Mouse (Mus musculus) heart, postnatal 0 days (tissue): ENCODE measurements around the gene Olfr49. TPM values are rescaled to one million over a fixed set of nuclear protein-coding genes. Genes with fewer than 3 reads are reported as not detected.

ENCODE experiments used
- ATAC-seq: fragments of 200-750 bp; cut with Nextera tagmentation; 2 replicates; pipeline ENCODE4 v1.8.0; 2017; ENCODE audit warnings: low read depth, moderate number of reproducible peaks, moderate library complexity; ENCODE audit not compliant: insufficient read depth
- DNase-seq: peaks from one replicate; pipeline ENCODE4 v3.0.0-alpha.2; 2016; ENCODE audit warnings: low spot score
- H3K27ac ChIP-seq: fragments of 300-500 bp; sonication (generic); 2 replicates; pipeline ENCODE4 v1.5.1; 2014; ENCODE audit warnings: low read depth, mild to moderate bottlenecking
- H3K27me3 ChIP-seq: fragments of 300-500 bp; sonication (generic); 2 replicates; pipeline ENCODE4 v1.6.1; 2014; ENCODE audit warnings: low read length, mixed read lengths; ENCODE audit not compliant: control insufficient read depth, insufficient read depth
- H3K36me3 ChIP-seq: fragments of 300-500 bp; sonication (generic); replicated peaks from 2 replicates; pipeline ENCODE4 v1.6.1; 2014; ENCODE audit warnings: low read length, mixed read lengths; ENCODE audit not compliant: control insufficient read depth, insufficient read depth
- H3K4me1 ChIP-seq: fragments of 300-500 bp; sonication (generic); 2 replicates; pipeline ENCODE4 v1.6.1; 2014; ENCODE audit warnings: antibody characterized with exemption; ENCODE audit not compliant: control insufficient read depth, insufficient read depth
- H3K4me2 ChIP-seq: fragments of 300-500 bp; sonication (generic); 2 replicates; pipeline ENCODE4 v1.6.1; 2014; ENCODE audit warnings: low read depth, mild to moderate bottlenecking, low read length, moderate library complexity
- H3K4me3 ChIP-seq: fragments of 300-500 bp; sonication (generic); 2 replicates; pipeline ENCODE4 v1.5.1; 2014; ENCODE audit warnings: low read depth, low read length
- H3K9ac ChIP-seq: fragments of 300-500 bp; sonication (generic); replicated peaks from 2 replicates; pipeline ENCODE4 v1.6.1; 2014; ENCODE audit warnings: low read depth, low read length, mixed read lengths
- H3K9me3 ChIP-seq: fragments of 300-500 bp; sonication (generic); replicated peaks from 2 replicates; pipeline ENCODE4 v1.6.1; 2016; ENCODE audit warnings: low read length; ENCODE audit not compliant: control insufficient read depth
- CTCF ChIP-seq: IDR thresholded peaks from 2 replicates; pipeline ENCODE4 v1.5.1; 2016; ENCODE audit warnings: antibody characterized with exemption, control low read depth, low read depth
- EP300 ChIP-seq: IDR thresholded peaks from 2 replicates; pipeline ENCODE4 v1.6.1; 2016; ENCODE audit warnings: antibody characterized with exemption, low read depth
- WGBS: fragments of 180-500 bp; shearing (Covaris S2); extraction: QIAGEN DNeasy Blood & Tissue Kit; methylation state at CpG from one replicate; pipeline ENCODE4 v1.1.7; 2014; 5-methylcytosine and 5-hydroxymethylcytosine counted together
- polyA plus RNA-seq: library from polyadenylated mRNA; unstranded; fragments of >200 nt; fragmentation: Nextera tagmentation; extraction: Ambion mirVana; gene quantifications from 2 replicates; pipeline ENCODE4 v1.2.1, GENCODE M21; 2015
- total RNA-seq: library from RNA; depleted of rRNA; stranded (reverse); fragments of >200 nt; gene quantifications from 2 replicates; pipeline ENCODE4 v1.2.3, GENCODE M21; 2014; ENCODE audit warnings: low replicate concordance

The Olfr49 gene
- total and polyA plus RNA-seq, 2 experiments from 2014 or later = not detected

DNA sequence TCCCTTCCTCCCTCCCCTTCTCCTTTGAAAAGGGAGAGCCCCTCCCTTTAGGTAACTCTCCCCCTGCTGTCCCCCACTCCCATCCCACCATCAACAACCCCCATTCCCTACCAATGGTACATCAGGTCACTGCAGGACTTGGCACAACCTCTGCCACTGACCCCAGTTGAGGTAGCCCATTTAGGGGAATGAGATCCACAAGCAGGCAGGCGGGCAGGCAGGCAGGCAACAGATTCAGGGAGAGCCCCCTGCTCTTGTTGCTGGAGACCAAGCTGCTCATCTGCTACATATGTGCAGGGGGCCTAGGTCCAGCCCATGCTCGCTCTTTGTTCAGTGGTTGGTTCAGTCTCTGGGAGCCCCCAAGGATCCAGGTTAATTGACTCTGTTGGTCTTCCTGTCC is 8.3 kb downstream of the Olfr49 start:
- Histone ChIP-seq H3K27ac (no peak overlapping the region), H3K36me3 (no peaks in the 10 kb centered on the region), H3K4me3 (no peak overlapping the region), H3K9ac (no peak overlapping the region), H3K9me3 (no peaks in the 10 kb centered on the region), H3K4me1 (no peaks in the 10 kb centered on the region), H3K4me2 (no peak overlapping the region), H3K27me3 (no peaks in the 10 kb centered on the region)
- no peak for ATAC-seq
- TF ChIP-seq CTCF (no peak), EP300 (no peak)
- WGBS = 83% methylated on average over 2 of the region's 2 CpGs
- no peak for DNase-seq

DNA sequence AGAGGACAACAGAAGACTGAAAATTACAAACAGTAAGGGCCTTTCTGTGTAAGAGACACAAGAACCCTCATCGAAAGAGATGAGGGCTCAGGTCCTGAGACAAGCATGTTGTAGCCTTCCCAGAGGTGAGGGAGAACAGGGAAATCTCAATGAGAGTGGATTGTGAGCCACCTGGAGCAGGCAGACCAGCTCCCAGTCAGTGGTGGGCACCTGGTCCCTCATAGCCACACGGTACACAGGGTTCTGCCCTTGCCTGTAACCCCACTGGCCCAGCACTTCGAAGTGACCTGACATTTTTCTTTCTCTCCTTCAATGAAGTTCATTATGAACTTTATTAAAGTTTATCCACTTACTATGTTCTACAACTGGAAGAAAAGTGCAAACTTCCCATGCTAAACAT is 12.0 kb downstream of the Olfr49 start:
- Histone ChIP-seq H3K27ac (no peak overlapping the region), H3K4me1 (no peaks in the 10 kb centered on the region), H3K4me3 (no peak overlapping the region), H3K4me2 (no peak overlapping the region), H3K27me3 (no peaks in the 10 kb centered on the region), H3K36me3 (peaks cover 20% of the 10 kb centered on the region), H3K9me3 (no peaks in the 10 kb centered on the region), H3K9ac (no peak overlapping the region)
- DNase-seq = no peak
- no peak for ATAC-seq
- WGBS = 85% methylated on average over 3 of the region's 3 CpGs
- TF ChIP-seq CTCF = no peak
- no peak for TF ChIP-seq EP300

DNA sequence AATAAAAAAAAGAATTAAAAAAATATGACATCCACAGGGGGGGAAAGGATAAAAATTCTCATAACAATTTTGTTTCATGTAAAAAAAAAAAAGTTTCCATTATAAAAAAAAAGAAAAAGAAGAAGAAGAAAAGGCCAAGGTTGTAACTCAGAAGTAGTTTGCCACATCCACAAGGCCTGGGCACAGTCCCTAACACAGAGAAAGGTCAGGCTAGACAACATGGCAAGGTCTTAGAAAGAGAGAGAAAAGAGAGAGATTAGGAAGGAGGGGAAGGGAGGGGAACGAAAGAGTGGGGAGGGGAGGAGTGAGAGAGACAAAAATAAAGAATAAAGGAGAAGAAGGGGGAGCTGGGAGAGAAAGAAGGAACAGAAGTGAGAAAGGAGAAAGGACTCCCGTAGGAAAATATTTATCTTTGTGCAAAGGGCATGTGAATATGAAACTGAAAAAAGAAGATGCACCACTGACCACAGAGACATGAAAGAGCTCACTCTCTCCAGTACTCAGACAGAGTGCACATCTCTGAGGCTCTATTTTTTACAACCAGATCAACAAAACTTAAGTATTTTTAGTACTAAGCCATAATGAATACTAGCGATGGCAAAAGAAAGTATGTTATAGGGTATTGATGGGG is 12.6 kb downstream of the Olfr49 start:
- H3K4me2 ChIP-seq = no peak overlapping the region
- TF ChIP-seq EP300 (no peak), CTCF (no peak)
- no peak overlapping the region for H3K9ac ChIP-seq
- H3K4me3 ChIP-seq = no peak overlapping the region
- ATAC-seq (no peak), DNase-seq (no peak)
- no peaks in the 10 kb centered on the region for H3K27me3 ChIP-seq
- no peak overlapping the region for H3K27ac ChIP-seq
- H3K9me3 ChIP-seq = no peaks in the 10 kb centered on the region
- WGBS = 87% methylated on average over 3 of the region's 3 CpGs
- H3K4me1 ChIP-seq = no peaks in the 10 kb centered on the region
- H3K36me3 ChIP-seq = peaks cover 26% of the 10 kb centered on the region

DNA sequence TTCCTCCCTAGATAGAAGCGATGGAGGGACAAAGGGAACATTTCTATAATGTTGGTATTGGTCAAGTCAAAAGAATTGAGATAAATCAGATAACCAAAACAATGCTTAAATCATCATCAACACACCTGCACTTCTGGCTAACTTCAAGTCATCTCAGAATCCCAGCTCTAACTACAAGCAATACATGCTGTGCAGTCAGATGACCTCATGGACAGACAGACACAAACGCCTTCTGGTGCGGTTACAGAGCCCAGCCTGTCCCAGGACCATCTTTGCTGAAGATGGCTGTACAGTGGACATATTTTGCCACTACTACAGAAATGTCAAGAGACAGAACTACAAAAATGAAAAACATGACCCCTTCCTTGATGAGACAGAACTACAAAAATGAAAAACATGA is 14.3 kb downstream of the Olfr49 start:
- Histone ChIP-seq H3K27ac (no peak overlapping the region), H3K36me3 (peaks cover 36% of the 10 kb centered on the region), H3K4me1 (no peaks in the 10 kb centered on the region), H3K27me3 (no peaks in the 10 kb centered on the region), H3K9ac (no peak overlapping the region), H3K9me3 (no peaks in the 10 kb centered on the region), H3K4me3 (no peak overlapping the region), H3K4me2 (no peak overlapping the region)
- TF ChIP-seq EP300 = no peak
- no peak for TF ChIP-seq CTCF
- WGBS = 79% methylated on average over 3 of the region's 3 CpGs
- DNase-seq (no peak), ATAC-seq (no peak)

GRCm38 (mm10) chr14:54269566-54269965 is 15.2 kb downstream of the Olfr49 start:
- Histone ChIP-seq H3K27ac (no peak overlapping the region), H3K27me3 (no peaks in the 10 kb centered on the region), H3K4me2 (no peak overlapping the region), H3K9ac (no peak overlapping the region), H3K4me1 (no peaks in the 10 kb centered on the region), H3K9me3 (no peaks in the 10 kb centered on the region), H3K36me3 (peaks cover 40% of the 10 kb centered on the region), H3K4me3 (no peak overlapping the region)
- 92% methylated on average over 3 of the region's 3 CpGs for WGBS
- ATAC-seq (no peak), DNase-seq (no peak)
- no peak for TF ChIP-seq EP300
- no peak for TF ChIP-seq CTCF

- Histone ChIP-seq H3K4me1 (no peaks in the 10 kb centered on the region), H3K4me2 (no peak overlapping the region), H3K9me3 (no peaks in the 10 kb centered on the region), H3K36me3 (peaks cover 54% of the 10 kb centered on the region), H3K9ac (no peak overlapping the region), H3K27ac (no peak overlapping the region), H3K4me3 (no peak overlapping the region), H3K27me3 (no peaks in the 10 kb centered on the region)
- ATAC-seq = no peak
- 93% methylated on average over 10 of the region's 10 CpGs for WGBS
- TF ChIP-seq EP300 (no peak), CTCF (no peak)
- no peak for DNase-seq
Measured at GRCm38 (mm10) chr14:54267966-54268365, 16.8 kb downstream of the Olfr49 start.
